Mouse (Mus musculus): ENCODE data around the gene Krt81.

DNA sequence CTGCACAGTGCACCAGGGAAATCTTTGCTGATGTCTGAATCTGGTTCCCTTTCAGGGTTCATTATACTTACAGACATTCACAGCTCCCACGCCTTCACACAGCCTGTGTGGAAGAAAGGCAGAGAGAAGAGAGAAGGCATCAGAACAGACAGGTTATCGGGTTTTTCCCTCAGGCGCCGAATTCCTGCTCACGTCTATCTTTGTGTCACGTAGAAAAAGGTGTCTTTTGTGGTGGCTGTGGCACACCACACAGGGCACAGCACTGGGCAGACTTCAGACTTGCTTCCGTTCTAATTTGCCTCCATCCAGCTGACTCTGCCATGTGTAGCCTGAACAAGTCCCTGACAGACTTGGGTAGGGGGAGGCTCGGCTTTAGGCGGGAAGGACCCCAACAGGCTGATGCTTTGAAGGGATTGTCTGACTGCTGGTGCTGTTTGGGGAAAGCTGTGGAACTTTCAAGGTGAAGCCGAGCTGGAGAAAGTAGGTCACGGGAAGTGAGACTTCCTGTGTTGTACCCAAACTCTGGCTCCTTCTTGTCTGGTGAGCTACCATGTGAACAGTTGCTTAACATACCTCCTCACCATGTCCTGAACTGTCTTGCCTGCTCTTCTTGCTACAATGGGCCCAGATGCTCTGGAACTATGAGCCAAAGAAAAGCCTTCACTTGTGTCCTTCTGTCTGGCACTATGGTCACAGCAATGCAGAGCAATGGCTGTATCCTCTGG lies 22.5 kb upstream of the Krt81 start:
- TF ChIP-seq CTCF (IDR thresholded peaks at IDR 0.05; ENCODE audit: borderline replicate concordance, insufficient read depth, low read depth, low read length) (no peak), POLR2A (IDR thresholded peaks at IDR 0.05; ENCODE audit: borderline replicate concordance, insufficient read depth, low read length) (no peak)

All from cerebellum, adult 2 months (tissue).